Mouse (Mus musculus): ENCODE measurements at regions not wholly inside any gene's neighbourhood (a gene's known extent, or its start where the extent isn't known, plus 50 kb on each side); places are given as distances from the start of the nearest gene placed in this dataset.

- intact Hi-C loops (cut with DNase I): no loop called here
- DNase-seq (ENCODE audit: low spot score): no peak
Observed at GRCm38 (mm10) chr11:84643107-84643372, 117.7 kb upstream of the Lhx1 start.

- no peak for DNase-seq (ENCODE audit: low spot score)
Observed at GRCm38 (mm10) chr11:84642300-84643106, 117.2 kb upstream of the Lhx1 start.

GRCm38 (mm10) chr11:84641601-84642000 lies 116.3 kb upstream of the Lhx1 start:
- DNase-seq (ENCODE audit: low spot score): no peak
- intact Hi-C loops (cut with DNase I): no loop called here

More at GRCm38 (mm10) chr11:84642300-84643106, 117.2 kb upstream of the Lhx1 start:
- intact Hi-C loops (cut with DNase I): no loop called here

- intact Hi-C loops (cut with DNase I): no loop called here
- DNase-seq (ENCODE audit: low spot score): no peak
Observed at GRCm38 (mm10) chr11:84638353-84638752, 113.0 kb upstream of the Lhx1 start.

- intact Hi-C loops (cut with DNase I): no loop called here
- DNase-seq (ENCODE audit: low spot score): no peak
Observed at GRCm38 (mm10) chr11:84637268-84637667, 111.9 kb upstream of the Lhx1 start.

- DNase-seq (ENCODE audit: low spot score): no peak
- intact Hi-C loops (cut with DNase I): no loop called here
Observed at GRCm38 (mm10) chr11:84634990-84635389, 109.7 kb upstream of the Lhx1 start.

- intact Hi-C loops (cut with DNase I): no loop called here
Observed at GRCm38 (mm10) chr11:84633300-84633699, 108.0 kb upstream of the Lhx1 start.

GRCm38 (mm10) chr11:84628111-84628510 lies 102.8 kb upstream of the Lhx1 start:
- intact Hi-C loops (cut with DNase I): no loop called here
- DNase-seq (ENCODE audit: low spot score): no peak

More at GRCm38 (mm10) chr11:84633300-84633699, 108.0 kb upstream of the Lhx1 start:
- no peak for DNase-seq (ENCODE audit: low spot score)

- DNase-seq (ENCODE audit: low spot score): no peak
- intact Hi-C loops (cut with DNase I): no loop called here
Observed at GRCm38 (mm10) chr11:84627685-84628084, 102.3 kb upstream of the Lhx1 start.

GRCm38 (mm10) chr11:84627259-84627658 lies 101.9 kb upstream of the Lhx1 start:
- intact Hi-C loops (cut with DNase I): no loop called here
- DNase-seq (ENCODE audit: low spot score): no peak

GRCm38 (mm10) chr11:84624100-84624499 lies 98.8 kb upstream of the Lhx1 start:
- intact Hi-C loops (cut with DNase I): no loop called here

GRCm38 (mm10) chr11:84619713-84620112 lies 94.4 kb upstream of the Lhx1 start:
- intact Hi-C loops (cut with DNase I): no loop called here
- no peak for DNase-seq (ENCODE audit: low spot score)

More at GRCm38 (mm10) chr11:84624100-84624499, 98.8 kb upstream of the Lhx1 start:
- no peak for DNase-seq (ENCODE audit: low spot score)

- no peak for DNase-seq (ENCODE audit: low spot score)
- intact Hi-C loops (cut with DNase I): no loop called here
Observed at GRCm38 (mm10) chr11:84618576-84618975, 93.2 kb upstream of the Lhx1 start.

- DNase-seq (ENCODE audit: low spot score): no peak
- intact Hi-C loops (cut with DNase I): no loop called here
Observed at GRCm38 (mm10) chr11:84612982-84613720, 87.8 kb upstream of the Lhx1 start.

- intact Hi-C loops (cut with DNase I): no loop called here
Observed at GRCm38 (mm10) chr11:84611625-84611879, 86.2 kb upstream of the Lhx1 start.

GRCm38 (mm10) chr11:84610774-84611624 lies 85.7 kb upstream of the Lhx1 start:
- intact Hi-C loops (cut with DNase I): no loop called here
- no peak for DNase-seq (ENCODE audit: low spot score)

More at GRCm38 (mm10) chr11:84611625-84611879, 86.2 kb upstream of the Lhx1 start:
- DNase-seq (ENCODE audit: low spot score): no peak

- no peak for DNase-seq (ENCODE audit: low spot score)
- intact Hi-C loops (cut with DNase I): no loop called here
Observed at GRCm38 (mm10) chr11:84604781-84605180, 79.4 kb upstream of the Lhx1 start.

- DNase-seq (ENCODE audit: low spot score): no peak
Observed at GRCm38 (mm10) chr11:84599267-84599841, 74.0 kb upstream of the Lhx1 start.

GRCm38 (mm10) chr11:84597572-84598295 lies 72.4 kb upstream of the Lhx1 start:
- intact Hi-C loops (cut with DNase I): no loop called here
- no peak for DNase-seq (ENCODE audit: low spot score)

More at GRCm38 (mm10) chr11:84599267-84599841, 74.0 kb upstream of the Lhx1 start:
- intact Hi-C loops (cut with DNase I): no loop called here
